Mouse (Mus musculus): ENCODE results near the gene Mast4. TPM values are rescaled to one million over a fixed set of nuclear protein-coding genes. Genes with fewer than 3 reads are reported as not detected.

The Mast4 gene
- total and polyA plus RNA-seq, 3 experiments: 0.99 to 7.4 (median 6.1) TPM

DNA sequence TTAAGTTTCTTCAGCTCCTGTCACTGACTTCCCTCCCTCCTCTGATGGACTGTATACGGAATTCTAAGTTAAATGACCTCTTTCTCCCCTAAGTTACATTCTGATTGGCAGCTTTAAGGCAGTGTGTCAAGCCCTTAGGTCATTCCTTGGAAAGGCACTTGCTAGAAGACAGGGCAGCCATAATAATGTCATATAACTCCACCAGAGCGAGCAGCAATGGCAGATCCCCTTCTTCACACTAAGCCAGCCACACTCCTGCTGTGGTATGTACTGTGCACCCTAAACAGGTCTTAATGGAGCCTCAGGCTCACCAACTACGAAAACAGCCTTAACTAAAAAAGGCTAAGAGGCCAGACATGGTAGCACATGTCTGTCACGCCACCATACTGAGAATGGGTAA is 123.6 kb downstream of the Mast4 start:
- Histone ChIP-seq H3K4me2 (ENCODE audit: insufficient read depth, low read depth, poor library complexity, severe bottlenecking) (no peak overlapping the region), H3K4me3 (replicated peaks in 1 of 3; ENCODE audit: low read depth in 2 of 3, low read length in 2 of 3, poor library complexity in 1 of 3) (no peak overlapping the region), H3K36me3 (replicated peaks in 1 of 2; ENCODE audit: control insufficient read depth in 1 of 2, insufficient read depth in 1 of 2, low read length in 1 of 2) (no peaks in the 10 kb centered on the region), H3K27ac (ENCODE audit: insufficient read depth, low read depth) (no peak overlapping the region), H3K4me1 (ENCODE audit: control insufficient read depth in 1 of 2, insufficient read depth in 2 of 2) (peaks cover 0 to 11% of the 10 kb centered on the region in 2 experiments; a peak in 2 of 4 replicates), H3K27me3 (replicated peaks) (no peaks in the 10 kb centered on the region), H3K79me2 (replicated peaks; ENCODE audit: control insufficient read depth, extremely low read depth, insufficient read depth, poor library complexity, severe bottlenecking) (no peaks in the 10 kb centered on the region), H3K9ac (ENCODE audit: insufficient read depth, low read depth) (no peak overlapping the region), H3K9me3 (replicated peaks; ENCODE audit: low read length) (no peaks in the 10 kb centered on the region)
- TF ChIP-seq ETS1 (conservative IDR thresholded peaks at IDR 0.05; ENCODE audit: low read depth, low read length): no peak
- no peak for TF ChIP-seq MEF2A (IDR thresholded peaks at IDR 0.05; ENCODE audit: borderline replicate concordance, low read depth, low read length)
- TF ChIP-seq ZKSCAN1 (IDR thresholded peaks at IDR 0.05; ENCODE audit: borderline replicate concordance, low read depth, low read length): no peak
- no peak for TF ChIP-seq ZC3H11A (IDR thresholded peaks at IDR 0.05; ENCODE audit: low read depth, low read length)
- TF ChIP-seq BHLHE40 (IDR thresholded peaks at IDR 0.05; ENCODE audit: low read depth, low read length): no peak
- TF ChIP-seq RAD21 (IDR thresholded peaks at IDR 0.05; ENCODE audit: low read depth, low read length): no peak
- no peak for TF ChIP-seq MAX (IDR thresholded peaks at IDR 0.05; ENCODE audit: low read length)
- no peak for TF ChIP-seq POLR2AphosphoS2 (IDR thresholded peaks at IDR 0.05; ENCODE audit: low read depth, low read length)
- TF ChIP-seq TCF12 (IDR thresholded peaks at IDR 0.05; ENCODE audit: low read depth, low read length): no peak
- no peak for TF ChIP-seq CHD2 (IDR thresholded peaks at IDR 0.05; ENCODE audit: low read length)
- TF ChIP-seq CHD1 (IDR thresholded peaks at IDR 0.05; ENCODE audit: low read depth, low read length): no peak
- TF ChIP-seq NELFE (IDR thresholded peaks at IDR 0.05; ENCODE audit: low read depth, low read length): no peak
- TF ChIP-seq ZNF384 (IDR thresholded peaks at IDR 0.05; ENCODE audit: low read depth, low read length): no peak
- TF ChIP-seq HCFC1 (IDR thresholded peaks at IDR 0.05; ENCODE audit: low read depth, low read length): no peak
- TF ChIP-seq USF1 (IDR thresholded peaks at IDR 0.05; ENCODE audit: low read depth, low read length): no peak
- no peak for TF ChIP-seq KAT2A (IDR thresholded peaks at IDR 0.05; ENCODE audit: insufficient replicate concordance, low read length)
- TF ChIP-seq MAZ (IDR thresholded peaks at IDR 0.05; ENCODE audit: low read depth, low read length): no peak
- TF ChIP-seq GABPA (IDR thresholded peaks at IDR 0.05; ENCODE audit: insufficient replicate concordance, low read depth, low read length): no peak
- TF ChIP-seq TBP (conservative IDR thresholded peaks at IDR 0.05; ENCODE audit: low read depth, low read length): no peak
- dilution Hi-C loops (cut with MboI; ENCODE audit: extremely low pct_ligation_motif_present, extremely low pct_unique_long_range_greater_than_20kb, low sequenced_read_pairs) (no loop called here), in situ Hi-C loops (cut with MboI; ENCODE audit: low pct_ligation_motif_present, low pct_unique_long_range_greater_than_20kb, low sequenced_read_pairs) (no loop called here)
- DNase-seq (ENCODE audit: extremely low read depth): no peak

DNA sequence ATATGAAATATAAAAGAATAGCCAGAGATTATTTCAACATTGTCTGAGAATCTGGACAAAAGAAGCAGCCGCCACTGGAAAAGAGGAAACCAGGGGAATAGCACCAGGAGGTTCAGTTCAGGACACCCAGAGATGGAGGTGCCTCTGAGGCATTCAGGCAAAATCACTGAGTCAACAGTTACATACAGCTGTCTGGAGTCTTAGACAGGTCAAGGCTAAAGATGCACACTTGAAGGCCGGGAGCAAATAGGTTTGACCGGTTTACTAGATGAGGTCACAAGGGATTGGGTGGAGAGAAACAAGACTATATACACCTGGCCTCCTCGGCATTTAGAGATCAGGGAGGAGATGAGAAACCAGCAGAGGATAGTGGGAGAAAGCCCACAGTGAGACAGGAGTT is 127.1 kb downstream of the Mast4 start:
- dilution Hi-C loops (cut with MboI; ENCODE audit: extremely low pct_ligation_motif_present, extremely low pct_unique_long_range_greater_than_20kb, low sequenced_read_pairs): no loop called here
- no peaks in the 10 kb centered on the region for H3K27me3 ChIP-seq (replicated peaks)
- no peaks in the 10 kb centered on the region for H3K79me2 ChIP-seq (replicated peaks; ENCODE audit: control insufficient read depth, extremely low read depth, insufficient read depth, poor library complexity, severe bottlenecking)
- H3K9ac ChIP-seq (ENCODE audit: insufficient read depth, low read depth): no peak overlapping the region
- no peak overlapping the region for H3K4me2 ChIP-seq (ENCODE audit: insufficient read depth, low read depth, poor library complexity, severe bottlenecking)
- no peak overlapping the region for H3K27ac ChIP-seq (ENCODE audit: insufficient read depth, low read depth)
- H3K36me3 ChIP-seq (replicated peaks in 1 of 2; ENCODE audit: control insufficient read depth in 1 of 2, insufficient read depth in 1 of 2, low read length in 1 of 2): no peaks in the 10 kb centered on the region
- DNase-seq (ENCODE audit: extremely low read depth): no peak
- peaks cover 0 to 11% of the 10 kb centered on the region in 2 experiments; a peak in 2 of 4 replicates for H3K4me1 ChIP-seq (ENCODE audit: control insufficient read depth in 1 of 2, insufficient read depth in 2 of 2)
- in situ Hi-C loops (cut with MboI; ENCODE audit: low pct_ligation_motif_present, low pct_unique_long_range_greater_than_20kb, low sequenced_read_pairs): no loop called here
- no peaks in the 10 kb centered on the region for H3K9me3 ChIP-seq (replicated peaks; ENCODE audit: low read length)
- H3K4me3 ChIP-seq (replicated peaks in 1 of 3; ENCODE audit: low read depth in 2 of 3, low read length in 2 of 3, poor library complexity in 1 of 3): no peak overlapping the region
- TF ChIP-seq IRF4 (IDR thresholded peaks at IDR 0.05; ENCODE audit: low read depth, low read length) (no peak), USF1 (IDR thresholded peaks at IDR 0.05; ENCODE audit: low read depth, low read length) (no peak), JUND (conservative IDR thresholded peaks at IDR 0.05; ENCODE audit: low read depth, low read length) (no peak), ELF1 (IDR thresholded peaks at IDR 0.05; ENCODE audit: low read depth, low read length) (no peak), MAZ (IDR thresholded peaks at IDR 0.05; ENCODE audit: low read depth, low read length) (no peak), TBP (conservative IDR thresholded peaks at IDR 0.05; ENCODE audit: low read depth, low read length) (no peak), JUN (IDR thresholded peaks at IDR 0.05; ENCODE audit: insufficient read depth, low read depth, low read length) (no peak), E2F4 (IDR thresholded peaks at IDR 0.05; ENCODE audit: insufficient replicate concordance, low read depth, low read length) (no peak), CTCF (conservative IDR thresholded peaks at IDR 0.05 in 1 of 2, IDR thresholded peaks at IDR 0.05 in 1 of 2; ENCODE audit: low read depth in 2 of 2, low read length in 2 of 2) (no peak), MYC (IDR thresholded peaks at IDR 0.05; ENCODE audit: low read depth, low read length) (no peak), NRF1 (IDR thresholded peaks at IDR 0.05; ENCODE audit: low read depth, low read length) (no peak), ZNF384 (IDR thresholded peaks at IDR 0.05; ENCODE audit: low read depth, low read length) (no peak), EP300 (IDR thresholded peaks at IDR 0.05; ENCODE audit: low read length) (no peak), MXI1 (IDR thresholded peaks at IDR 0.05; ENCODE audit: low read depth, low read length) (no peak), ETS1 (conservative IDR thresholded peaks at IDR 0.05; ENCODE audit: low read depth, low read length) (no peak), HCFC1 (IDR thresholded peaks at IDR 0.05; ENCODE audit: low read depth, low read length) (no peak), KAT2A (IDR thresholded peaks at IDR 0.05; ENCODE audit: insufficient replicate concordance, low read length) (no peak), BHLHE40 (IDR thresholded peaks at IDR 0.05; ENCODE audit: low read depth, low read length) (no peak), MAFK (IDR thresholded peaks at IDR 0.05; ENCODE audit: insufficient replicate concordance, low read length) (no peak), TCF12 (IDR thresholded peaks at IDR 0.05; ENCODE audit: low read depth, low read length) (no peak)

Measured in CH12.LX (cell line).